Mouse (Mus musculus) embryonic fibroblast, embryonic 13.5 days (primary cell): Measurements from ENCODE around the gene Kif24.

Experiments
- CTCF ChIP-seq: IDR thresholded peaks from 2 replicates; pipeline ENCODE4 v1.5.1; 2011; ENCODE audit warnings: mild to moderate bottlenecking, control low read depth, low read length, moderate library complexity, borderline replicate concordance; ENCODE audit not compliant: insufficient read depth
- POLR2A ChIP-seq: IDR thresholded peaks from 2 replicates; pipeline ENCODE4 v1.6.1; 2011; ENCODE audit warnings: low read depth, mild to moderate bottlenecking, control low read depth, low read length, moderate library complexity

- TF ChIP-seq CTCF (no peak), POLR2A (no peak)
Measured at GRCm38 (mm10) chr4:41401573-41401972, 63.1 kb downstream of the Kif24 start.
